Mouse (Mus musculus): ENCODE data around the gene Krt27. TPM values are rescaled to one million over a fixed set of nuclear protein-coding genes. Genes with fewer than 3 reads are reported as not detected.

Krt27 gene
- total and polyA plus RNA-seq, 3 experiments = not detected

DNA sequence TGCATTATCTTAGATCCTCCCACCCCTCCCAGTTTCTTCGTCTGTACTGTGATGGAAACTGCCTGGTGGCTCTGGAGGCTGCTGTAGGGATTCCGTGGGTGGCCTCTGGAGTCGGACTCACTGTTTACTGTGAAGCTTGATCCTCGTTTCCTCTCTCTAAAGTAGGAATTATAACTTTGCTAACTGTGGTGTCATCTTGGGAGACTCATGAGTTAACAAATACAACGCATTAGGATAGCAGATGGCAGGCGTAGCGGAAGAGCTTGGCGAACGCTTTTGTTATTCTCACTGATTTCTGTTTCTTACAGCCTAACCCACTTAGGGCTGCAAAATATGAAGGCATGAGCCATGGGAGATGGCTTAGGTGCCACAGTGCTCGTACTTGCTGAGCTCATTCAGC is 41.6 kb upstream of the Krt27 start:
- intact Hi-C loops (cut with DNase I) = no loop called here
- TF ChIP-seq CTCF (IDR thresholded peaks at IDR 0.05) (no peak), EP300 (IDR thresholded peaks at IDR 0.05; ENCODE audit: insufficient read depth, low read depth, low read length) (no peak), POLR2A (IDR thresholded peaks at IDR 0.05; ENCODE audit: insufficient read depth, low read depth, low read length) (no peak)
- WGBS = 76% methylated on average over 10 of the region's 10 CpGs
- Histone ChIP-seq H3K36me3 (ENCODE audit: control insufficient read depth, insufficient read depth, low read length) (no peaks in the 10 kb centered on the region), H3K4me3 (no peak overlapping the region), H3K4me1 (ENCODE audit: control insufficient read depth, insufficient read depth, low read length) (no peaks in the 10 kb centered on the region), H3K27ac (no peak overlapping the region), H3K79me2 (replicated peaks; ENCODE audit: control insufficient read depth, insufficient read depth, low read length) (no peaks in the 10 kb centered on the region), H3K27me3 (ENCODE audit: control insufficient read depth, insufficient read depth, low read length) (no peaks in the 10 kb centered on the region; the same call in 1 of the 2 replicates), H3K9ac (ENCODE audit: low read depth, low read length) (no peak overlapping the region)
- no peak for DNase-seq

- no peak overlapping the region for H3K4me3 ChIP-seq
- H3K27ac ChIP-seq = no peak overlapping the region
- DNase-seq = no peak
- no peaks in the 10 kb centered on the region; the same call in 1 of the 2 replicates for H3K27me3 ChIP-seq (ENCODE audit: control insufficient read depth, insufficient read depth, low read length)
- 70% methylated on average over 6 of the region's 6 CpGs for WGBS
- no peak overlapping the region for H3K9ac ChIP-seq (ENCODE audit: low read depth, low read length)
- H3K4me1 ChIP-seq (ENCODE audit: control insufficient read depth, insufficient read depth, low read length) = no peaks in the 10 kb centered on the region
- intact Hi-C loops (cut with DNase I) = no loop called here
- no peaks in the 10 kb centered on the region for H3K79me2 ChIP-seq (replicated peaks; ENCODE audit: control insufficient read depth, insufficient read depth, low read length)
- no peaks in the 10 kb centered on the region for H3K36me3 ChIP-seq (ENCODE audit: control insufficient read depth, insufficient read depth, low read length)
- no peak for TF ChIP-seq CTCF (IDR thresholded peaks at IDR 0.05)
- no peak for TF ChIP-seq POLR2A (IDR thresholded peaks at IDR 0.05; ENCODE audit: insufficient read depth, low read depth, low read length)
- TF ChIP-seq EP300 (IDR thresholded peaks at IDR 0.05; ENCODE audit: insufficient read depth, low read depth, low read length) = no peak
These were observed 40.5 kb upstream of the Krt27 start for GRCm38 (mm10) chr11:99391375-99391774.

GRCm38 (mm10) chr11:99390866-99391265 is 40.0 kb upstream of the Krt27 start:
- Histone ChIP-seq H3K4me3 (no peak overlapping the region), H3K36me3 (ENCODE audit: control insufficient read depth, insufficient read depth, low read length) (no peaks in the 10 kb centered on the region), H3K79me2 (replicated peaks; ENCODE audit: control insufficient read depth, insufficient read depth, low read length) (no peaks in the 10 kb centered on the region), H3K4me1 (ENCODE audit: control insufficient read depth, insufficient read depth, low read length) (no peaks in the 10 kb centered on the region), H3K27ac (no peak overlapping the region), H3K9ac (ENCODE audit: low read depth, low read length) (no peak overlapping the region), H3K27me3 (ENCODE audit: control insufficient read depth, insufficient read depth, low read length) (no peaks in the 10 kb centered on the region; the same call in 1 of the 2 replicates)
- WGBS = 60% methylated on average over 7 of the region's 7 CpGs
- intact Hi-C loops (cut with DNase I) = no loop called here
- DNase-seq = no peak
- TF ChIP-seq CTCF (IDR thresholded peaks at IDR 0.05) = no peak
- no peak for TF ChIP-seq EP300 (IDR thresholded peaks at IDR 0.05; ENCODE audit: insufficient read depth, low read depth, low read length)
- no peak for TF ChIP-seq POLR2A (IDR thresholded peaks at IDR 0.05; ENCODE audit: insufficient read depth, low read depth, low read length)

- no peak for DNase-seq
- Histone ChIP-seq H3K27me3 (ENCODE audit: control insufficient read depth, insufficient read depth, low read length) (no peaks in the 10 kb centered on the region), H3K4me3 (no peak within 1 kb of the TSS), H3K79me2 (replicated peaks; ENCODE audit: control insufficient read depth, insufficient read depth, low read length) (no peaks in the 10 kb centered on the region; the same call in 1 of the 2 replicates), H3K4me1 (ENCODE audit: control insufficient read depth, insufficient read depth, low read length) (no peaks in the 10 kb centered on the region), H3K27ac (no peak within 1 kb of the TSS), H3K36me3 (ENCODE audit: control insufficient read depth, insufficient read depth, low read length) (no peaks in the 10 kb centered on the region), H3K9ac (ENCODE audit: low read depth, low read length) (no peak within 1 kb of the TSS)
- TF ChIP-seq EP300 (IDR thresholded peaks at IDR 0.05; ENCODE audit: insufficient read depth, low read depth, low read length) (no peak), CTCF (IDR thresholded peaks at IDR 0.05) (no peak), POLR2A (IDR thresholded peaks at IDR 0.05; ENCODE audit: insufficient read depth, low read depth, low read length) (no peak)
- intact Hi-C loops (cut with DNase I) = no loop called here
- WGBS = 79% methylated on average over 4 of the region's 4 CpGs
These were observed 38.4 kb upstream of the Krt27 start, which contains the start of gene Krt10 for GRCm38 (mm10) chr11:99389264-99389663. Gene Krt10, minus strand, starts transcription at chr11:99389364.

- Histone ChIP-seq H3K27me3 (ENCODE audit: control insufficient read depth, insufficient read depth, low read length) (no peaks in the 10 kb centered on the region), H3K36me3 (ENCODE audit: control insufficient read depth, insufficient read depth, low read length) (no peaks in the 10 kb centered on the region), H3K4me3 (no peak overlapping the region), H3K27ac (no peak overlapping the region), H3K4me1 (ENCODE audit: control insufficient read depth, insufficient read depth, low read length) (no peaks in the 10 kb centered on the region), H3K79me2 (replicated peaks; ENCODE audit: control insufficient read depth, insufficient read depth, low read length) (no peaks in the 10 kb centered on the region; the same call in 1 of the 2 replicates), H3K9ac (ENCODE audit: low read depth, low read length) (no peak overlapping the region)
- WGBS = 89% methylated on average over 18 of the region's 18 CpGs
- DNase-seq = no peak
- intact Hi-C loops (cut with DNase I) = no loop called here
- TF ChIP-seq POLR2A (IDR thresholded peaks at IDR 0.05; ENCODE audit: insufficient read depth, low read depth, low read length) (no peak), CTCF (IDR thresholded peaks at IDR 0.05) (no peak), EP300 (IDR thresholded peaks at IDR 0.05; ENCODE audit: insufficient read depth, low read depth, low read length) (no peak)
These were observed 37.8 kb upstream of the Krt27 start for GRCm38 (mm10) chr11:99388661-99389060.

DNA sequence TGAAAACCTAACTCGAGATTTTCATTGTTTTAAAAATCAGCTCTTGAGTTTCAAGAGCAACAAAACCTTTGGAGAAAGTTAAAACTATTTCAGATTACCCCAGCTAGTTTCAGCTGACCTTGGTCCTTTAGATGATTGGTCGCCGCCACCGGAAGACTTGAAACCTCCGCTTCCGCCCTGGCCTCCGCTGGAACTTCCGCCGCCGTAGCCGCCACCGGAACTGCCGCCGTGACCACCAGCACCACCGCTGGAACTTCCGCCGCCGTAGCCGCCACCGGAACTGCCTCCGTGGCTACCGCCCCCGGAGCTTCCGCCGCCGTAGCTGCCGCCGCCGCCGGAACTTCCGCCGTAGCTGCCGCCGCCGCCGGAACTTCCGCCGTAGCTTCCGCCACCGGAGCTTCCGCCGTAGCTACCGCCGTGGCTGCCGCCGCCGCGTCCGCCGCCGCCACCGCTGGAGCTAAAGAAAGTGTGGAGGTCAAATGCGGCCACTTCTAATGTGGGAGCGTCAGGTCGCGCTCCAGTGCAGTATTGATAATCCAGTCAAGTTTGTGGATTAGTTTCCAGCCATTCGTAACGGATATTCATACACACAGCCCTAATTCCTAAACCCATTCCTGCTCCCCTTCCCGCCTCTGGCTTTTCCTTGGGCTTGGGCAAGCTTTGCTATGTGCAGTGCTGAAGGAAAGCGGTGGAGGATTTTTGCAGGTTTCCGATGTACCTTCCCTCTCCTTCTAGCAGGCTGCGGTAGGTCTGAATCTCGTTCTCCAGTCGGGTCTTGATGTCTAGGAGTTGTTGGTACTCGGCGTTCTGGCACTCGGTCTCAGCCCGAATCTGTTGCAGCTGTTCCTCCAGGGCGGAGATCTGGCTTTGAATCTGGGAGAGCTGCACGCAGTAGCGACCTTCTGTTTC is 35.2 kb upstream of the Krt27 start:
- Histone ChIP-seq H3K27ac (peak overlapping the region; percentile 83), H3K79me2 (replicated peaks; ENCODE audit: control insufficient read depth, insufficient read depth, low read length) (no peaks in the 10 kb centered on the region; the same call in 1 of the 2 replicates), H3K4me1 (ENCODE audit: control insufficient read depth, insufficient read depth, low read length) (no peaks in the 10 kb centered on the region), H3K36me3 (ENCODE audit: control insufficient read depth, insufficient read depth, low read length) (no peaks in the 10 kb centered on the region), H3K9ac (ENCODE audit: low read depth, low read length) (peak overlapping the region; percentile 65), H3K27me3 (ENCODE audit: control insufficient read depth, insufficient read depth, low read length) (no peaks in the 10 kb centered on the region), H3K4me3 (peak overlapping the region; percentile 57)
- under 1% methylated on average over 71 of the region's 71 CpGs for WGBS
- intact Hi-C loops (cut with DNase I) = no loop called here
- peak; percentile 69 for TF ChIP-seq POLR2A (IDR thresholded peaks at IDR 0.05; ENCODE audit: insufficient read depth, low read depth, low read length)
- 0 out of 2 replicates have a peak, but pooled peaks have one; percentile 21 for TF ChIP-seq EP300 (IDR thresholded peaks at IDR 0.05; ENCODE audit: insufficient read depth, low read depth, low read length)
- no peak for TF ChIP-seq CTCF (IDR thresholded peaks at IDR 0.05)
- peak; percentile 92 to 95 for DNase-seq
